Mouse (Mus musculus) liver, embryonic 14.5 days (tissue): ENCODE measurements around the gene Trp53bp2. TPM values are rescaled to one million over a fixed set of nuclear protein-coding genes. Genes with fewer than 3 reads are reported as not detected.

Source experiments
- ATAC-seq: fragments of 200-750 bp; cut with Nextera tagmentation; 2 replicates; pipeline ENCODE4 v1.8.0; 2017; ENCODE audit warnings: moderate number of reproducible peaks, mild to moderate bottlenecking, moderate library complexity; ENCODE audit not compliant: insufficient read depth
- DNase-seq, 3 experiments: peaks; one replicate each; pipeline ENCODE4 v3.0.0-alpha.2; 2012 to 2013; ENCODE audit warnings: low read depth in 3 of 3, low spot score in 3 of 3
- H3K27ac ChIP-seq: fragments of 300-500 bp; sonication (generic); 2 replicates; pipeline ENCODE4 v1.5.1; 2014; ENCODE audit warnings: moderate library complexity, mild to moderate bottlenecking, control low read depth, inconsistent platforms
- H3K27me3 ChIP-seq: fragments of 300-500 bp; sonication (generic); 2 replicates; pipeline ENCODE4 v1.6.1; 2014; ENCODE audit warnings: mild to moderate bottlenecking, low read length, moderate library complexity; ENCODE audit not compliant: control insufficient read depth, insufficient read depth
- H3K36me3 ChIP-seq: fragments of 300-500 bp; sonication (generic); replicated peaks from 2 replicates; pipeline ENCODE4 v1.6.1; 2014; ENCODE audit warnings: low read depth; ENCODE audit not compliant: control insufficient read depth, insufficient read depth
- H3K4me1 ChIP-seq, 2 experiments: fragments of 200-500 bp in 1 of 2; fragments of 300-500 bp in 1 of 2; sonication (generic) in 1 of 2; replicated peaks; 2 replicates each; pipeline ENCODE4 v1.6.1; 2012 to 2014; ENCODE audit warnings: antibody characterized with exemption in 1 of 2, inconsistent platforms in 1 of 2, low read length in 1 of 2; ENCODE audit not compliant: control insufficient read depth in 2 of 2, insufficient read depth in 2 of 2
- H3K4me2 ChIP-seq: fragments of 300-500 bp; sonication (generic); 2 replicates; pipeline ENCODE4 v1.6.1; 2014; ENCODE audit warnings: low read depth, mild to moderate bottlenecking, control low read depth, moderate library complexity
- H3K4me3 ChIP-seq, 2 experiments: fragments of 200-500 bp in 1 of 2; fragments of 300-500 bp in 1 of 2; sonication (generic) in 1 of 2; 2 replicates each; pipeline ENCODE4 v1.5.1; 2012 to 2014; ENCODE audit warnings: low read depth in 2 of 2, low read length in 2 of 2, mild to moderate bottlenecking in 2 of 2, control low read depth in 1 of 2, inconsistent platforms in 1 of 2, moderate library complexity in 1 of 2; ENCODE audit not compliant: insufficient read depth in 1 of 2
- H3K9ac ChIP-seq: fragments of 300-500 bp; sonication (generic); replicated peaks from 2 replicates; pipeline ENCODE4 v1.6.1; 2014; ENCODE audit warnings: mild to moderate bottlenecking, control low read depth, moderate library complexity
- H3K9me3 ChIP-seq: fragments of 300-500 bp; sonication (generic); 2 replicates; pipeline ENCODE4 v1.6.1; 2016; ENCODE audit warnings: low read length, mixed read lengths; ENCODE audit not compliant: control insufficient read depth
- CTCF ChIP-seq: IDR thresholded peaks from 2 replicates; pipeline ENCODE4 v1.5.1; 2016; ENCODE audit warnings: antibody characterized with exemption, low read depth, control low read depth
- EP300 ChIP-seq: IDR thresholded peaks from 2 replicates; pipeline ENCODE4 v1.6.1; 2016; ENCODE audit warnings: antibody characterized with exemption, low read depth
- WGBS: fragments of 180-500 bp; shearing (Covaris S2); extraction: QIAGEN DNeasy Blood & Tissue Kit; methylation state at CpG from one replicate; pipeline ENCODE4 v1.1.7; 2014; ENCODE audit not compliant: insufficient replicate concordance; 5-methylcytosine and 5-hydroxymethylcytosine counted together
- polyA plus RNA-seq, 2 experiments: library from polyadenylated mRNA; depleted of rRNA in 1 of 2; stranded (reverse) in 1 of 2; unstranded in 1 of 2; fragments of >200 nt; fragmentation: Nextera tagmentation in 1 of 2; extraction: Ambion mirVana in 1 of 2; gene quantifications; 2 replicates each; pipeline versions ENCODE4 v1.2.1 to v1.2.3; 2012 to 2014

The Trp53bp2 gene
- polyA plus RNA-seq, 2 experiments, result 2.5 to 2.7 TPM

GRCm38 (mm10) chr1:182378205-182378835 lies 30.7 kb upstream of the Trp53bp2 start:
- H3K9ac ChIP-seq, result no peak overlapping the region
- no peaks in the 10 kb centered on the region for H3K27me3 ChIP-seq
- no peaks in the 10 kb centered on the region for H3K4me1 ChIP-seq
- DNase-seq (no peak), ATAC-seq (no peak)
- WGBS, result 42% methylated on average over 11 of the region's 11 CpGs
- TF ChIP-seq EP300, result no peak
- TF ChIP-seq CTCF, result no peak
- H3K4me2 ChIP-seq, result no peak overlapping the region
- no peaks in the 10 kb centered on the region for H3K9me3 ChIP-seq
- H3K4me3 ChIP-seq, result no peak overlapping the region
- H3K27ac ChIP-seq, result no peak overlapping the region
- H3K36me3 ChIP-seq, result no peaks in the 10 kb centered on the region

- Histone ChIP-seq H3K36me3 (no peaks in the 10 kb centered on the region), H3K9ac (no peak overlapping the region), H3K9me3 (no peaks in the 10 kb centered on the region), H3K27me3 (no peaks in the 10 kb centered on the region), H3K27ac (no peak overlapping the region), H3K4me3 (no peak overlapping the region), H3K4me1 (no peaks in the 10 kb centered on the region), H3K4me2 (no peak overlapping the region)
- WGBS, result 70% methylated on average over 7 of the region's 7 CpGs
- DNase-seq (no peak), ATAC-seq (no peak)
- TF ChIP-seq CTCF, result no peak
- TF ChIP-seq EP300, result no peak
Measured at GRCm38 (mm10) chr1:182378876-182379275, 30.1 kb upstream of the Trp53bp2 start.

- no peak overlapping the region for H3K4me2 ChIP-seq
- no peak for DNase-seq
- H3K4me3 ChIP-seq, result no peak overlapping the region
- no peak for ATAC-seq
- H3K27me3 ChIP-seq, result no peaks in the 10 kb centered on the region
- 42% methylated on average over 7 of the region's 7 CpGs for WGBS
- TF ChIP-seq CTCF (no peak), EP300 (no peak)
- H3K9ac ChIP-seq, result no peak overlapping the region
- no peak overlapping the region for H3K27ac ChIP-seq
- H3K9me3 ChIP-seq, result no peaks in the 10 kb centered on the region
- no peaks in the 10 kb centered on the region for H3K4me1 ChIP-seq
- no peaks in the 10 kb centered on the region for H3K36me3 ChIP-seq
Measured at GRCm38 (mm10) chr1:182380683-182381082, 28.3 kb upstream of the Trp53bp2 start.

- DNase-seq (no peak), ATAC-seq (no peak)
- no peak overlapping the region for H3K27ac ChIP-seq
- no peaks in the 10 kb centered on the region for H3K36me3 ChIP-seq
- H3K9me3 ChIP-seq, result no peaks in the 10 kb centered on the region
- H3K4me3 ChIP-seq, result no peak overlapping the region
- no peaks in the 10 kb centered on the region for H3K4me1 ChIP-seq
- TF ChIP-seq EP300 (no peak), CTCF (peak; percentile 31; the same call in 1 of the 2 replicates)
- 52% methylated on average over 3 of the region's 3 CpGs for WGBS
- H3K27me3 ChIP-seq, result no peaks in the 10 kb centered on the region
- H3K9ac ChIP-seq, result no peak overlapping the region
- no peak overlapping the region for H3K4me2 ChIP-seq
Measured at GRCm38 (mm10) chr1:182381327-182381726, 27.6 kb upstream of the Trp53bp2 start.

- Histone ChIP-seq H3K4me2 (no peak overlapping the region), H3K36me3 (no peaks in the 10 kb centered on the region), H3K27me3 (no peaks in the 10 kb centered on the region), H3K9ac (no peak overlapping the region), H3K9me3 (no peaks in the 10 kb centered on the region), H3K4me3 (no peak overlapping the region), H3K4me1 (no peaks in the 10 kb centered on the region), H3K27ac (no peak overlapping the region)
- TF ChIP-seq EP300, result no peak
- WGBS, result 56% methylated on average over 9 of the region's 9 CpGs
- DNase-seq (no peak), ATAC-seq (no peak)
Measured at GRCm38 (mm10) chr1:182383096-182383495, 25.9 kb upstream of the Trp53bp2 start.
